Mouse (Mus musculus) small intestine, adult 2 months (tissue): ENCODE measurements around the gene Wbp1l.

ENCODE experiments used
- CTCF ChIP-seq: fragments of 200-500 bp; IDR thresholded peaks from 2 replicates; pipeline ENCODE4 v1.5.1; 2012; ENCODE audit warnings: low read depth, mild to moderate bottlenecking, control low read depth, inconsistent platforms, low read length, moderate library complexity, mixed read lengths; ENCODE audit not compliant: insufficient replicate concordance, insufficient read length; ENCODE audit errors: extremely low read depth
- POLR2A ChIP-seq: fragments of 200-500 bp; IDR thresholded peaks from 2 replicates; pipeline ENCODE4 v1.6.1; 2012; ENCODE audit warnings: low read depth, mild to moderate bottlenecking, control low read depth, inconsistent platforms, low read length, moderate library complexity

GRCm38 (mm10) chr19:46705779-46706495, 107.1 kb downstream of the Wbp1l start:
- TF ChIP-seq CTCF (no peak), POLR2A (no peak)
